Comparison of ENCODE assay signal across 9 mouse cellular contexts in genomic region chr13:63306768-63307167, GRCm38 (mm10).
DNase-seq lines count a peak whose midpoint lies in the region; ATAC-seq lines count a peak whose summit lies in the region.
"Had no signal": no experiment of that assay in that cellular context is flagged by ENCODE, and none has a peak within 500 bp of the region (broad histone marks: within the 10 kb centered on the region; RNA-seq: fewer than 3 reads in every experiment).

No protein-coding gene starts in this region.

- H3K4me1 ChIP-seq in hindbrain, embryonic 16.5 days (ENCODE audit: control insufficient read depth, insufficient read depth, low read depth, low read length): peaks cover 6% of the 10 kb centered on the region
- peaks cover 7% of the 10 kb centered on the region; the same call in 1 of the 2 replicates for H3K4me1 ChIP-seq in hindbrain, embryonic 11.5 days (replicated peaks; ENCODE audit: control insufficient read depth, insufficient read depth, low read length)
- no peaks in the 10 kb centered on the region for H3K4me1 ChIP-seq in embryonic facial prominence, embryonic 14.5 days (ENCODE audit: control insufficient read depth, insufficient read depth, low read length)

- H3K9ac ChIP-seq in hindbrain, embryonic 16.5 days (ENCODE audit: low read depth, low read length): no peak overlapping the region
- no peak overlapping the region for H3K9ac ChIP-seq in hindbrain, embryonic 11.5 days (ENCODE audit: low read depth, low read length)
- no peak overlapping the region for H3K9ac ChIP-seq in embryonic facial prominence, embryonic 14.5 days (ENCODE audit: low read depth, low read length)
- H3K9ac ChIP-seq: lung, embryonic 14.5 days had no signal

- no peaks in the 10 kb centered on the region; the same call in 1 of the 2 replicates for H3K36me3 ChIP-seq in hindbrain, embryonic 16.5 days (ENCODE audit: control insufficient read depth, insufficient read depth, low read length)
- H3K36me3 ChIP-seq in hindbrain, embryonic 11.5 days (ENCODE audit: control insufficient read depth, insufficient read depth, low read length): 0 out of 2 replicates have a peak, but pooled peaks cover 3% of the 10 kb centered on the region
- H3K36me3 ChIP-seq in embryonic facial prominence, embryonic 14.5 days (ENCODE audit: control insufficient read depth, insufficient read depth, low read length): peaks cover 33% of the 10 kb centered on the region

- no peaks in the 10 kb centered on the region for H3K9me3 ChIP-seq in hindbrain, embryonic 16.5 days (ENCODE audit: control insufficient read depth, low read length)
- H3K9me3 ChIP-seq in hindbrain, embryonic 11.5 days (ENCODE audit: control insufficient read depth, low read length): no peaks in the 10 kb centered on the region
- no peaks in the 10 kb centered on the region for H3K9me3 ChIP-seq in embryonic facial prominence, embryonic 14.5 days (ENCODE audit: control insufficient read depth, low read length)

- H3K4me2 ChIP-seq in hindbrain, embryonic 16.5 days (ENCODE audit: low read length): no peak overlapping the region
- no peak overlapping the region for H3K4me2 ChIP-seq in hindbrain, embryonic 11.5 days (replicated peaks; ENCODE audit: low read depth, low read length)
- no peak overlapping the region for H3K4me2 ChIP-seq in embryonic facial prominence, embryonic 14.5 days (ENCODE audit: low read depth, low read length)
- H3K4me2 ChIP-seq: lung, embryonic 14.5 days had no signal

- no peaks in the 10 kb centered on the region for H3K27me3 ChIP-seq in hindbrain, embryonic 16.5 days (replicated peaks; ENCODE audit: control insufficient read depth, insufficient read depth, low read length)
- H3K27me3 ChIP-seq in hindbrain, embryonic 11.5 days (ENCODE audit: control insufficient read depth, insufficient read depth, low read length): no peaks in the 10 kb centered on the region
- no peaks in the 10 kb centered on the region for H3K27me3 ChIP-seq in embryonic facial prominence, embryonic 14.5 days (replicated peaks; ENCODE audit: control insufficient read depth, insufficient read depth, low read length)

- peak; percentile 49 for ATAC-seq in hindbrain, embryonic 16.5 days
- ATAC-seq in hindbrain, embryonic 11.5 days (ENCODE audit: low FRiP score): no peak
- 0 out of 2 replicates have a peak, but pooled peaks have one; percentile 16 for ATAC-seq in embryonic facial prominence, embryonic 14.5 days (ENCODE audit: low read depth)
- ATAC-seq in activated CD4-positive, CD25-positive, alpha-beta regulatory T cell, adult 4 months: no peak

- WGBS in hindbrain, embryonic 16.5 days: 83% methylated on average over 5 of the region's 5 CpGs
- 89% methylated on average over 5 of the region's 5 CpGs for WGBS in hindbrain, embryonic 11.5 days
- WGBS in embryonic facial prominence, embryonic 14.5 days: 85% methylated on average over 5 of the region's 5 CpGs

- no peak for DNase-seq in hindbrain, embryonic 11.5 days (ENCODE audit: low spot score)
- DNase-seq in cerebellum, adult 11 months: peak; percentile 83
- no peak for DNase-seq in embryonic facial prominence, embryonic 14.5 days (ENCODE audit: low spot score)
- peak; percentile 59 for DNase-seq in right cerebral cortex, postnatal 25 days
- no peak for DNase-seq in urinary bladder, postnatal 25 days (ENCODE audit: low spot score)
- no peak for DNase-seq in B cell, adult 2 months
- DNase-seq: lung, embryonic 14.5 days had no signal

- H3K4me3 ChIP-seq in hindbrain, embryonic 16.5 days (ENCODE audit: low read length): no peak overlapping the region
- H3K4me3 ChIP-seq in hindbrain, embryonic 11.5 days (ENCODE audit: low read depth, low read length): no peak overlapping the region
- H3K4me3 ChIP-seq in embryonic facial prominence, embryonic 14.5 days (ENCODE audit: low read depth, low read length): no peak overlapping the region

- no peak overlapping the region for H3K27ac ChIP-seq in hindbrain, embryonic 16.5 days (ENCODE audit: low read depth, low read length)
- no peak overlapping the region for H3K27ac ChIP-seq in hindbrain, embryonic 11.5 days (ENCODE audit: low read depth, low read length)
- H3K27ac ChIP-seq in embryonic facial prominence, embryonic 14.5 days (replicated peaks; ENCODE audit: low read depth, low read length): no peak overlapping the region

Comparison
In these comparisons a context has a peak if more than half of its experiments do, and no peak if none do; other contexts are left out.
1. ATAC-seq: peak in hindbrain, embryonic 16.5 days (single experiment) and embryonic facial prominence, embryonic 14.5 days (single experiment); none in hindbrain, embryonic 11.5 days (single experiment) and activated CD4-positive, CD25-positive, alpha-beta regulatory T cell, adult 4 months (single experiment).
2. DNase-seq: peak in cerebellum, adult 11 months (single experiment) and right cerebral cortex, postnatal 25 days (single experiment); none in hindbrain, embryonic 11.5 days (single experiment), embryonic facial prominence, embryonic 14.5 days (single experiment), urinary bladder, postnatal 25 days (single experiment) and B cell, adult 2 months (0 of 2).